In the genomic region with DNA sequence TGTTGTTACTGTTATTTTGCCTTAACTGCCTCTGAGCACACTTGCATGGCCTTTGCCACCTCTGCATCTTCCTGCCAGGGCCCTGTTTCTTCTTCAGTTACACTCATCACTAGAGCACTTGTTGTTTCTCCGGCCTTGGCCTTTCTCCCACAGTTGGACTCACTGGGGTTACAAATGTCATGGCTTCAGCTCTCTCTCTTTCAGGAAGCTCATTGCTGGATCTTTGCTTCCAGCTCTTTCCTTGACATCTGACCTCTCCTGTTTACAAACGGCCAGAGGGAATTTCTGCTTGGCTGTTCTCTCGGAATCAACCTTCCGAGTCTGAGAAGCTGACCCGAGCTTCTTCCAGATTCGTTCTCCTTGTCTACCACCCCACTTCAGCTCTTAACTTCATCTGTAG, we compare ENCODE assay signal across 11 mouse cellular contexts.
DNase-seq lines count a peak whose midpoint lies in the region; TF ChIP-seq lines count a peak whose summit lies in the region.
"Had no signal": no experiment of that assay in that cellular context is flagged by ENCODE, and none has a peak within 500 bp of the region (broad histone marks: within the 10 kb centered on the region; RNA-seq: fewer than 3 reads in every experiment).

No protein-coding gene starts in this region.

- H3K27me3 ChIP-seq in liver, adult 2 months (ENCODE audit: control insufficient read depth, insufficient read depth, low read length), result no peaks in the 10 kb centered on the region
- H3K27me3 ChIP-seq: limb, embryonic 15.5 days had no signal

- DNase-seq in liver, adult 2 months (ENCODE audit: extremely low read depth, low read depth, low spot score), result peak; percentile 94
- DNase-seq in liver, result no peak
- DNase-seq in adrenal gland, postnatal 25 days, result peak; percentile 22
- DNase-seq in heart, adult 9 months (ENCODE audit: low spot score in 2 of 2), result peak; percentile 62 to 67
- DNase-seq in lung, postnatal 10 days, result peak; percentile 24
- no peak for DNase-seq in frontal cortex, postnatal 10 days (ENCODE audit: low spot score in 2 of 2)
- DNase-seq in cerebellum, adult 8-10 months, result no peak
- no peak for DNase-seq in layer of hippocampus, adult 2 months (ENCODE audit: low spot score in 2 of 2)
- DNase-seq: cerebellum, adult 9-10 months; thymus, postnatal 25 days had no signal

- H3K4me3 ChIP-seq in liver, adult 2 months (ENCODE audit: insufficient read depth, low read depth, low read length), result no peak overlapping the region
- no peak overlapping the region for H3K4me3 ChIP-seq in layer of hippocampus, adult 2 months
- H3K4me3 ChIP-seq: limb, embryonic 15.5 days had no signal

- no peak overlapping the region for H3K9ac ChIP-seq in liver, adult 2 months (ENCODE audit: low read depth, low read length)
- H3K9ac ChIP-seq: limb, embryonic 15.5 days had no signal

- H3K27ac ChIP-seq in liver, adult 2 months (replicated peaks; ENCODE audit: insufficient read depth, low read depth, low read length), result peak overlapping the region; percentile 20; the same call in 1 of the 2 replicates
- no peak overlapping the region for H3K27ac ChIP-seq in layer of hippocampus, adult 2 months
- H3K27ac ChIP-seq: limb, embryonic 15.5 days had no signal

- no peak for TF ChIP-seq CTCF in liver, adult 2 months (IDR thresholded peaks at IDR 0.05; ENCODE audit: low read depth, low read length)
- no peak for TF ChIP-seq CTCF in layer of hippocampus, adult 2 months (conservative IDR thresholded peaks at IDR 0.05)

- peaks cover 4% of the 10 kb centered on the region; the same call in 1 of the 2 replicates for H3K4me1 ChIP-seq in liver, adult 2 months (ENCODE audit: control insufficient read depth, insufficient read depth, low read length)
- H3K4me1 ChIP-seq: limb, embryonic 15.5 days had no signal

- no peaks in the 10 kb centered on the region for H3K36me3 ChIP-seq in liver, adult 2 months (ENCODE audit: control insufficient read depth, insufficient read depth, low read length)
- H3K36me3 ChIP-seq: limb, embryonic 15.5 days had no signal

- no peak for TF ChIP-seq POLR2A in liver, adult 2 months (IDR thresholded peaks at IDR 0.05; ENCODE audit: extremely low read depth, insufficient read depth, low read length)

- WGBS in liver, adult 2 months, result 4% methylated on average over 6 of the region's 6 CpGs

- H3K79me2 ChIP-seq in liver, adult 2 months (ENCODE audit: control insufficient read depth, insufficient read depth, low read length), result no peaks in the 10 kb centered on the region

Comparison
In these comparisons a context has a peak if more than half of its experiments do, and no peak if none do; other contexts are left out.
1. DNase-seq: peak in liver, adult 2 months (single experiment), adrenal gland, postnatal 25 days (single experiment), heart, adult 9 months (2 of 2) and lung, postnatal 10 days (single experiment); none in liver (single experiment), frontal cortex, postnatal 10 days (0 of 2), cerebellum, adult 8-10 months (single experiment) and layer of hippocampus, adult 2 months (0 of 2).